Mouse (Mus musculus) G1E-ER4 (cell line): Measurements from ENCODE around the gene Cltrn. TPM values are rescaled to one million over a fixed set of nuclear protein-coding genes. Genes with fewer than 3 reads are reported as not detected.

Experiments used
- GATA1 ChIP-seq: IDR thresholded peaks from one replicate; pipeline ENCODE4 v1.8.0; 2012; ENCODE audit warnings: low read length, inconsistent platforms
- polyA plus RNA-seq: library from polyadenylated mRNA; stranded (reverse); fragments of >175 nt; gene quantifications from 2 replicates; pipeline ENCODE4 v1.2.3, GENCODE M21; 2012

The Cltrn gene
- polyA plus RNA-seq, 1 experiment = not detected

DNA sequence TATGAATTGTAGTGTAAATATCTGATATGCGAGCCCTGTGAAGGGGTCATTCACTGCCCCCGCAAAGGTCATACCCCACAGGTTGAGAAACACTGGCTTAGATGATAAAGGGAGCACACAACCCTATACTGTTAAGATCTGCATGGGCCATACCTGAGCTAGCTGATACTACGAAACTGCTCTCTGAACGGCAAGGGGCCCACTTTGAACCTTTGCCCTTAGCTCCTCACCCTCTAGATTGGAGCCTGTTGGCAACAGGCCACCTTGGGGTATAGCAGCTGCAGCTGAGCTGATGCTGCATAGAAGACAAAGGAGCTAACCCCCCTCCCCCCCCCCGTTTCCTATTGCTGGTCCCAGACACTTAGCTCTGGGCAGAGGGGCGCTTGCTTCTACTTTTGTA, 14.0 kb downstream of the Cltrn start:
- TF ChIP-seq GATA1 = no peak

DNA sequence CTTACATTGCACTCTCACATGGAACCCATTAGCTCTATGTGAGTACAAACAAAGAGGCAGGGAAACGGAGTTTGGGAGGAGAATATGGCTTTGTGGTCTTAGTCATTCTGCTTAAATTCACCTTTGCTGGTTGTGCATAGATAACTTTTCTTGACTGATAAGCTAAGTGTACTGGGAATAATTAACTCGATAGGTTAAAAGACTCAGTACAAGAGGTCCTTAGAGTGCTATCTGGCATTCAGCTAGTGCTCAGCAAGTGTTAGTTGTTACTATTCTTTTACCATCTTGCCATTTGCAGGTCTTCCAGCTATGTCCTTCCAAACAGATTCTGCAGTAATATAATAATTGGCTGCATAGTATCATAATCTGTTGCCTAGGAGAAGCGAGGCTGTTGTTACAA, 22.5 kb downstream of the Cltrn start:
- no peak for TF ChIP-seq GATA1

DNA sequence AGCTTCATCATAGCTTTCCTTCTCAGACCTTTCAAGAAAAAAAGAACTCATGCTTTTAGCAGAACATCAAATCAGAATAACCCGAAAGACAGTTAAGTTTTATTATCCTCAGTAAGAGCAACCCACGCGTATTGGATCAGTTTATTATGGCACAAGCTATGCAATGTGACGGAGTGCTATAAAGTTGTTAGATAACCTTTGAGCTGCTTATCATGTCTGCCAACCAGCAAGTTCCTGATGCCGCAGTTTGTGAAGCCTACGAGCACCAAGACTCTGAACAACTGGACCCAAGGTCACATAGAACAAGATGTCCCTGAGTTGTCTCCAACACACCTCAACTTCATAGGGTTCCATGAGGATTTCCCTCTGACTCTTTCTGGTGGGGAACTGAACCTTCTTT, 25.1 kb downstream of the Cltrn start:
- no peak for TF ChIP-seq GATA1

DNA sequence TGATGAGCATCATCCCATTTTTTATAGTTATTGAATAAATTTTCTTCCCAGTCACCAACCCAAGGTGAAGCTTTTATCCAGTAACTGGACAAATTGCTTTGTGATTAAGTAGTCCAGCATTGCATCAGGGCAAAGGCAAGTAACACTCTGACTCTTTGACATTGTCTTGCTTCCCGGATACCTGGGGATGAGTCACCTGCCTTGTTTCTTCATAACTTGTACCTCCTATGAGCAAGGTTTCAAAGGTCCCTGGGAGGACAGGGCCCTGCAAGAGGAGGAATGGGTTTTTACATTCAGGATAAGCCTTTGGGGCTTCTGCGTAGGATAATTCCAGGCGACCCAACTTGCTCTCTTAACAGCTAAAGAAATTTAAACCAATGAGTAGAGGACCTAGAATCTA, 35.3 kb downstream of the Cltrn start:
- TF ChIP-seq GATA1 = no peak

DNA sequence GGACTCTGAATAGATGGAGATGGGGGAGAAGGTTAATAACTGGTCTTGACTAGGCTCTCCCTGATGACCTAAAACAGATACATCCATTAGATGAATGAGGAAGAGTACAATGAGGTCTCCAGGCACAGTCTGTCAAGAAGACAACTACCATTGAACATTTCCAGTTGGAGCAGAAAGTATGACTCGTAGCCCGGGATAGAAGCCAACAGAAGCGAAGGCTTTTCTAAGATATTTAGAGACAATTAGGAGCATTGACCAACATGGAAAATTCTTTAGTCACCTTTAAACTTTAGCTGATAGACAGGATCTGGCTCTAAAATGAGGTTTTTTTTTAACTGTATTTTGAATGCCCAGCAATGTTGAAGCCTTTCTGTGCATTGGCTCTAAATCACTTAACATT, 44.9 kb downstream of the Cltrn start:
- TF ChIP-seq GATA1 = no peak

DNA sequence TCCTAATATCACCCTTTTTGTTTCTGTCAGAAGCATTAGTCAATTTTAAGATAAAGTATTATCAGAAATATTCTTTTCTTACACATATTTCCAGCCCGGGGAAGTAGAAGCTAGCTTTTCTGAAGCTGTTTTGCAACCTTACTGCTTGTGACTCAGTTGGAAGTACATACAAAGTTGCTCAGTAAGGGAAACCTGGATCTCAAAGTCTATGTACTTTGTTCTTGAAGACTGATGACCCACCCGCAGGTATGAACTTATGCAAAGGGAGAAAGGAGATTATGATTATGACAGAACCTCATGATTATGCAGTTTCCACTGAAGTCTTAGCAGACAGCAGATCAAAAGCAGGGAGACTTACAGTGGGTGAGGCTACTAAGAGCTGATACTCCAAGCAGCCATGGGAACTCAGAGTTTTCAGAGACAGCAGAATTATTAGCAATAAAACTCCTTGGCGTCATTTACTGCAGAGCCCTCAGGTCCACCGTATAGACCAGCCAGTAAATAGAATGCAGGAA, 46.7 kb downstream of the Cltrn start:
- TF ChIP-seq GATA1 = no peak

DNA sequence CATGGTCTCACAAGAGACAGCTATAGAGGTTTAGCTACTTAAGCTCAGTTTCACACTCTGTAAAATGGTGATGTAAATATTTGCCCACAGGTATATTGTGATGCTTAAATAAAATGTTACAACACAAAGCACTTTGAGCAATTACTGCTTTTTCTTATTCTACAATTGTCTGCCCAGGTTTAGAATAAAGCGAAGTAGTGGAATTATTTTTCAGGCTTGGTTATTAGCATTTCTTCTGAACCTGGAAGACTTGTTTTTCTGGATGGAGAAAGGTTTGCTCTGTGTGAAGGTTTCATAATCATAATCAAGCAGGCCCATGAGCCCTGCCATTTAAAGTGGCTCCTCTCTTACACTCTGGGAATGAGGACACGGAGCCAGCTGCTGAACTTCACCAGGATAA, 50.4 kb downstream of the Cltrn start, which contains the start of gene Ace2:
Gene Ace2 (plus strand): TSS at position 301 of the 400 bp plus-strand sequence.
- no peak for TF ChIP-seq GATA1

DNA sequence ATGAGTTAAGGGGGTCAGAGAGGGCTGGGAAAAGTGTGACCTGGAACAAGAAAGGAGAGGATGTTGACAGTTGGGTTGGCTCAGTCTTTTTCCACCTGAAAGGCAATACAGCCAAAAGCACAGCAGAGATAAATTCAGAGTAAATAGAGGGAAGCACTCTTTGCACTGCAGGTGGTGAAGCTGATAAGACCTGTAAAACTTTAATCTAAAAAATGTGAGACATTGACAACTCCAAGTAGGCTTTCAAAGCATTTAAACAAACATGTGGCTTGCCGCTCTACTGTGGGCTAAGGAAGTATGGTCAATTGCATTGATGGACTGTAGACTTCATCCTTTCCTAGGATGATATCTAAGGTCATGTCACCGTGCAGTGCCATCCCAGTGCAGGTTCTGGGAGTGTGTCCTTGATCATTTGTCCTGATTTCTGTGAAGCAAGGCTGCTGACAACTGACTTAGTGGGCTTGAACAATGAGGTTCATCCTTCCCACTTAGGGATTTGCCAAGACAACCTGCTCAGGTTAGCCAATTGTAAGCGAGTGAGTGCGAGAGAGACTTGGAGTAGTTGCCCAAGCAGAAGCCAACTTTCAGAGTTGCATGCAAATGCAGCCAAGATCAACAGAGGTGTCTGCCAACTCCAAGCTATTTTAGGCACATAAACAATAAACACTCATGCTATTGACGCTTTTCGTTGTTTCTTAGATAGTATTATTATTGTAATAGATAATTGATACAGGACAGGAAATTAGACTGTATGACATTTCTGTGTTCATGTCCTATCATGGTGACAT, 57.0 kb downstream of the Cltrn start:
- TF ChIP-seq GATA1 = peak; percentile 60

DNA sequence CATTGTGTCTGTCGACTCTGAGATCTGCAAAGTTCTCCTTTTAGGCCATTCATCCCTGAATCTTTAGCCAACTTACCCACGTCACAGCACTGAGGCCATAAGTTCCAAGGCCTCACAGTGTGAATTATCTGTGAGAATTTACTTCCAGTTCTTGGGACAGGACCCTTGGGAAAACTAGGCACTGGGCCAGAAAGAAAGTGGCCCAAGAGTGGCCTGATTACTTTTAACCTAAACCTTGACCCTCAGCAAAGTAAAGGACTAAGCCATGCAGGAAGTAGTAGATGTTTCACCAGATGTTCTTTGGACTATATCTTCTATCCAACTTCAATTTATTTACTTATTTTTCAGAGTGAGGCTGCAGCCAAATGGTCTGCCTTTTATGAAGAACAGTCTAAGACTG, 64.1 kb downstream of the Cltrn start:
- no peak for TF ChIP-seq GATA1

DNA sequence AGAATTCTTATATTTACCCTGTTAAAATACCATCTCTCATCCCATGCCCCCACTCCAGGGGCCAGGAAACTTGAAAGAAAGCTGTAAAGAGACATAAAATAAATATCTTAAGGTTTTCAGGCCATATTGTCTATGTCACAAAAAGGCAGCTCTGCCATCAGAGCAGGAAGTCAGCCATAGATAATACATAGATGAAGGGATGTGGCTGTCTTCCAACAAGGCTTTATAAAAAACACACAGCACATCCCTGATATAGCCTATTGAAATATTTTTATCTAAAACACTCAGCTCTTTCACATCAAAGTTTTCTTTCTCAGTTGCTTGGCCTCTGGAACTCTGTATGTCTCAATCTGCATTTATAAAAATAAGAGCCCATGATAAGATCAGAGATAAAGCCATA, 65.0 kb downstream of the Cltrn start:
- TF ChIP-seq GATA1 = no peak

DNA sequence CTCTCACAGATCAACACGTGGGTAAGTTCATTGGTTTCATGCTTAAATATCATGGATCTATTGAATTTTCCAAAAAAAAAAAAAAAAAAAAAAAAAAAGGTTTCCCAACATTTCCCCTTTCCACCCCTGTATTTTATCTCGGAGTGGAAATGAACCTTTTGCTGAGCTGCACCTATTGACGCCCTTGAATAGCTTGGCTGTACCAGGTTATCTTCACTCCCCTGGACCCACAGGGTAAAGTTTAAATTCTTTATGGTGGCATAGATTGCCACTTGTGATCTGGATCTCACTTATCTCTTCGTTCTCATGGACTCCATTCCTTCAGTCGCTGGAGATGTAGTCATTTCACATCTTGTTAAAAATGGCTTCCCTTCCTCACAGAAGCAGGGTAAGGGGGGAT, 66.0 kb downstream of the Cltrn start:
- no peak for TF ChIP-seq GATA1

DNA sequence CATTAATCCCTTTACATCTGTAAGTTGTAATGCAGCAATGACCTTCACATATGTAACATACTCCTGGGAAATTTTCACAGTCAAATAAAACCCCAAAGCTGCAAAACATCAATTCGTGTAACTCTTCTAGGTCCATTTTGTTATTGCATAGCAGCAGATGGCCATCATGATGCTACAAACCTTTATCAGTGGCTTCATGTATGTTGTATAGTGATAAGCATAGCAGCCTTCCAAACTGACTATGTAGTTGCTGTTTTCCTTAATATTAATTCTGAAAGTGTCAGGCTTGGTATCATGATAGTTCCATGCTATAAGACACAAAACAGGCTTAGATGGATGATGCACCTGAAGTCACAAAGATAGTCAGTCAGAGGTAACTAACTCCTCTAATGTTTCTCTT, 76.1 kb downstream of the Cltrn start:
- TF ChIP-seq GATA1 = no peak

Other genes with a start within 250 kb of the Cltrn start
- 5.6 and 8.3 TPM in 2 replicates for gene Ap1s2, start 179.8 kb upstream of the Cltrn start, polyA plus RNA-seq
- gene Zrsr2, start 130.2 kb upstream of the Cltrn start, polyA plus RNA-seq = 29.4 and 32.0 TPM in 2 replicates
- gene Car5b, start 60.8 kb upstream of the Cltrn start, polyA plus RNA-seq = 0.03 TPM in 2 replicates
- gene Siah1b, start 12.3 kb upstream of the Cltrn start, polyA plus RNA-seq = 39.7 and 42.1 TPM in 2 replicates
- gene Ace2, start 50.5 kb downstream of the Cltrn start, polyA plus RNA-seq = not detected in 2 replicates
- gene Bmx, start 169.4 kb downstream of the Cltrn start, polyA plus RNA-seq = not detected in 2 replicates
- gene Pir, start 180.5 kb downstream of the Cltrn start, polyA plus RNA-seq = not detected in 2 replicates